Mouse (Mus musculus) spleen, postnatal 4 days (tissue): ENCODE results near the gene Rpn1.
A peak's percentile ranks its signal among the peaks of the same experiment; 100 is the strongest.
"Not testable (repeated sequence)": the region's sequence is repeated elsewhere in the genome, so short reads cannot be mapped to it uniquely, and the experiment has no call there.

Experiments used
- DNase-seq, 2 experiments: peaks; one replicate each; pipeline ENCODE4 v3.0.0; 2022; ENCODE audit warnings: low spot score in 2 of 2

The Rpn1 gene

DNA sequence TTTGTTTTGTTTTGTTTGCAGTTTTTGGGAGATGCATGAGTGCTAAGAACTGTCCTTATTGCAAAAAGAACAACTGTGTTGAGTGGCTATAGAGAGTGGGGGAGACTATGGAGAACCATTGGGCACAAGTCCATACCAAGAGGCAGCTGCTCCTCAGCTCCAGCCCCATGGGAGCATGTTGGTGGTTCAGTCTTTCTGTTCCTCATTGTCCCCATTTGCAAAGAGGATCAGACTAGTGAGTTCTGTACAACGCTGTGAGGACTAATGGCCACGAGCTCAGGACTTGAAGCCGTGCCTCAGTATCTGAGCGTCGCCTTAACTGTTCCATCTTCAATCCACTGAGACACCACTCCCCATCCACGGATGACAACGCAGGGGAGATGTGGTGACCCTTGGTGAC lies 36.5 kb downstream of the Rpn1 start:
- DNase-seq, result no peak

DNA sequence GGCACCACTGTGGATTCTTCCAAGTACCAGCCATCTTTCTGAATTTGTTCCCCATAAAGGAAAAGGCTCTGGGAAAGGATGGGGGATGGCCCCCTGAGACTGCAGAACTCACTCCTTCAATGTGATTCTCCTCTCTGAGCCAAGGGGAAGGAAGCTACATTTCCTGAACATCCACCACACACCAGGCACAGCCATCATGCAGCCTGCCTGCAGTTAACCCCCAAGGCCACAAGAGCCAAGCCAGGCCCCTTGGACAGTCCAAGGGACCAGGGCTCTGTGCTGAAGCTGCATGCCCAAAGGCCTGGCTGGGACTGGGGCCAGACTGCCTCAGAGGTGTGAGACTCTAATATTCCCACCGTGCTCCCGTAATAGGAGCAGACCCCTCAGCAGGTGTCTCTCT lies 37.5 kb downstream of the Rpn1 start:
- DNase-seq, result no peak

DNA sequence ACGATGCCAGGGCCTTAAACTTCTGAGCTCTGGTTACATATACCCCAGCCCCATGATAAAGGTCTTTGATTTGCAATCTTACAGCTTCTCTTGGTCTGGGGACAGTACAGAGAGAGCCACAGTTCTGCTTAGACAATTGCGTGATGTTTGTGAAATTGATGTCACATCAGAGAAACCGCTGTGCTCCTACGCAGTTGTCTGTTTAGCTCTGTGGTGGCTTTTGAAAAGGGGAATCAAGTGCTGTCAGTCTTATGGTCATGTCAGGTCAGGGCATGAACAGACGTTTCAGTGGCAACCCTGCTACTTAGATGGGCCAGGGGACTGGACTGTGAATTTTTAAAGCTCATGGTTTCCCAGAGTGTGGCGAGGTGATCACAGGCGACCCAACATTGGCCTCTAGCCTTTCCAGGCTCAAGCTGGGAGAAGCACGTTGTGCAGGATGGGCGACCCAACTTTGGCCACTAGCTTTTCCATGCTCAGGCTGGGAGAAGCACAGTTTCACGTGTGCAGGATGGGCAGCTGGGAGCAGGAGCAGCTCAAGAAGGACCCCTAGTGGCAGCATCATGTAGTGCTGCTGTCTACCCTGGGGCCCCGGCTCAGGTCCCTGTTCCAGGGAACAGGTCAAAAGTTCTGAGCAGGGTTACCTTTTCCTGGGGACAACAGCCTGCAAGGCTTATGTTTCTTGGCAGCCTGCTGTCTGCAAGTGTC lies 39.0 kb downstream of the Rpn1 start:
- DNase-seq, result peak; percentile 47 to 80

DNA sequence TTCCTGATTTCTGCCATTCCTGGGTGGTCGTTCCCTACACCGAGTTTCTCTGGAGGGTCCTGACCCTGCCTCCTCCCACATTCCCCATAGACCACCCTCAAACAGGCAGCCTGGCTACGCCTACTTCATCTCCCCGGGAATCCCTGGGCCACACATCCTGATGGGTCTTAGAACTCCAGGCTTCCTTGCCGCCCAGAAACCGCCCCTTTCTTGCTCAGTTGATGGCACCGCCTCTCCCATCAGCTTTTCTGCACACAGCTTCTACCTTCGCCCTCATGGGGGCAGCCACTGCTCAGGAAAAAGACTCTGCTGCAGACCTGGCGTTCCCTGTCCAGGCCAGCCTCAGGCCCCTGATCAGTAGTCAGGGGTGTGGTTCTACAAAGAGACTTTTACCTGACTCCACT lies 39.6 kb downstream of the Rpn1 start:
- peak; percentile 50 to 73 for DNase-seq

DNA sequence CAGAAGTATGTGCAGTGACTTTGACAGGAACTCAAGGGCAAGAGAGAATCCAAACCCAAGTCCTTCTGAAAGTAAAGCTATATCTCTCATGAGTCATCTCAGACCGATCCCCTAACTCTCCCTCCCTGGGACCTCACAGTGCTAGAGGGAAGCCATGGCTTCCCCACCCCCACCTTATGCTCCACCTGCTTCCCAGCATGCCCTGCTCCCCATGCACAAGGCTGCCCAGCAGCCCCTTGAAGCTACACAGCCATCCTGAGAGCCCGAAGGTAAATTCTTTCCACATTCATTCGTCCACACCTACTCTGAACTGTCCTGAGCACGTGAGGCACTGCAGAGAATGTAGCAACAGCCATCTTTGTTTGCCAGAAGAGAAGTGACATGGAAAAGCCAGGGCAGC lies 40.3 kb downstream of the Rpn1 start:
- no peak for DNase-seq

DNA sequence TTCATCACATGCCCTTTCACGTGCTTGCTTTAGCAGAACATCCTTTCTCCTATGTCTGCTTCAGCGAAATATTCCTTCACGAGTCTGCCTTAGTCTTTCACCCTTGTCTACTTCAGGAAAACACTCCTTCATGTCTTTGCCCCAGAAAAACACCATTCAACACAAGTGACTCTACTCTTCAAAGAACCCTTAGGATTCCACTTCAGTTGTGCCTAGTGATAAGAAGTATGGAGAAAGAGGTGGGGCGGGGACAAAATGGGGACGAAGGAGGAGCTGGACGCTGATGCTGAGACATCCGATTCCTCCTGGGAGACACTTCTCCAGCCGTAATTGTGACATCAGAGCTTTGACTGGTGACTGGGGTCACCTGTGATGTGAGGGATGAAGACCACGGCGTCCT lies 41.5 kb downstream of the Rpn1 start:
- not testable (repeated sequence) for DNase-seq

DNA sequence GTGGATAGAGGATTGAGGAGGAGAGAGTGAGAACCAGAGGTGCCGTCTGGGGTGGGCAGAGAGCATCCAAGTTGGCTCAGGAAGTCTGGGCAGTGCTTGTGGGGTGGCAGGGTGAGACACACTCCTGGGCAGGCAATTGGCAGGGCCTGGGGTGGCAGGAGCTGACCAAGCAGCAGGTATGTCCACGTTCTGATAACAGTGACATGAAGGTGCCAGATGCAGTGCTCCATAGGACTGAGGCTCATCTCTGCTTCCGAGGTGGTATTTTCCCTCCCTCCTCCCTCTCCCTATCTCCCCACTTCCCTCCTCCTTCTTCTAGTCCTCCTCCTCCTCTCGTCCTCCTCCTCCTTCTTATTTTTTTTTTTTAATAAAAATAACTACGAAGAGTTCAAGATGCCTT lies 47.2 kb downstream of the Rpn1 start:
- no peak for DNase-seq

DNA sequence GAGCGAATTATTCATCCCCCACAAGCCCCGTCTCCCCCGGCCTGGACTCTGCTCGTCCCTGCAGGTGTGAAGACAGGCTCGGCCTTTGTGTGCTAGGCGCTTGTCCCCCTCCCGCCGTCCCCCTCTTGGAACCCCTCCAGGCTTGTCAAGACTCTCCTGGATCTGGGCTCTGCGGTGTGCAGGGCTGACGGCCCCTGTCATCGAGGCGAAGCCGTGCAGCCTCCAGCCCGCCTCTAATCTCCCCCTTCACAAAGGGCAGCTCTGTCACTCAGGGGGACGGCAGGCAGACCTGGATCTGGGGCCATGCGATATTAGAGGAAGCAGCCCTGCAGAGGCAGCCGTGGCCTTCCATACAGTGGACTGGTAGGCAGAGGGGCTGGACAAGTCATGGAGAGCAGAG lies 47.8 kb downstream of the Rpn1 start:
- DNase-seq, result no peak

DNA sequence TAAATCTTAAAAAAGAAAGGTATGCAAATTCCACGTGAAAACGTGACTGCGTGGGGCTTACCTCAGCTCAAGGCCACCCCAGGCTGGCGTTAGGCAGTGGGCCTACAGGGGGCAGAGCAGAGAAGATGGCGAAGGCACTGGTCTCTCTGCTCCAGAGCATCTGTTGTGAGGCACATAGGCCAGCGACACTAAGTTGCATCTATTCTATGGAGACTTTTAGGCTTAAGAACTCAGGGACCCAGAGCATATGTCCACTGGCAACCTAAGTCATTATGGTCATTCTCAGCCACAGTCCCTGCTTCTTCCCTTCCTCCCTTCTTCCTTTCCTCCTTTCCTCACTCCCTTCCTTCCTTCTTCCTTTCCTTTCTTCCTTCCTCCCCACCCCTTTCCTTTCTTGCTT lies 48.8 kb downstream of the Rpn1 start:
- no peak for DNase-seq

DNA sequence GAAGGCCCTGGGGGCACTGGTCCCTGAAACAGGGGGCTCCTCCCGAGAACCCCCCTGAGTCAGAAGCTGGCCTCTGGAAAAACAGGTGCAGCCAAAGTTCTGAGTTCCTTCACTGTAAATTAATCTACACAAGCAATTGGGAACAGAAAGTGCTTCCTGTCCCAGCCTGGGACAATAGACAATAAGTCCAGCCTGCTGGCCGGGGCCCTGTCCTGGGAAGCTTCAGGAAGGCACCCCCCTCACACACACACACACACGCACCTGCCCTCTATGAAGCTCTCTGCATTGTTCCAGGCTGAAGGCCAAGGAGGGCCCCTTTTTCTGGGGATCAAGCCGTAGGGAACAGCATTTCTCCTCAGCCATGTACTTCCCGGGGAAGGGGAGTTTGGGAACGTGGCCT lies 49.6 kb downstream of the Rpn1 start:
- no peak for DNase-seq

DNA sequence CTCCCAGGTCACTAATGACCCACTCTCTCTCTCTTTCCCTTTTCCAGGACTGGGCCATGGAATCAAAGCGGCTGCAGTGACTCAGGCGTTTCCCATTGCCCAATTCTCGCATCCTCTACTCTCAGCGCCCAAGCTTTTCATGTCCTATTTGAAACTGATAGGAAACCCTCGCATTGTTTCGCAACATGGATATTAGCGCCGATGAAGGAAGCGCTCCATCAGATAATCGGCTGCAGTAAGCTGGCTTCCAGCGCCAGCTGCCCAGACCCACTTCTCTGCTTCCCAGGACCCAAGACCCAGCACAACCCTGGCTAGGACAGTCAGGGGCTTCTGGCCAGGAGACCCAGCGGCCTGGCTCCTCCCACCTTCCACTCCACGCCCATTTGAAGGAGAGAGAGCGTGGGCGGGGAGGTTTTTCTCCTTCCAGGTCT lies 51.9 kb downstream of the Rpn1 start:
- no peak for DNase-seq

DNA sequence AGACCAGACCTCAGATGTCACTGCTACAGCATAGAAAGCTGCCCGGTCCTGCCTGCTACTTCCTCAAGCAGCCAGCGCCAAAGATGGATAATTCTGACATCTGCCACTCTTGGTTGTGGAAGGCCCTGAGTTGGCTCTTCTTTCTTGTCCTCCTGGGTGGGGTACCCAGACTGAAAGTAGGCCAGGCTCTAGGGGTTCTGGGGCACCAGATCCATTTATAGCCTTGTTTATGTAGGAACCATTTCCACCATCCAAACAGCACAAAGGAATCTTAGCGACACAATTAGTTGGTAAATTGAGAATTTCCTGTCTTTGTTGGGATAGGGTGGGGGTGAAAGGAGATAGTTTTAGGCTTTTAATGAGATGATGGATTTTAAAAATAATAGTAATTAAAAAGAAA lies 54.2 kb downstream of the Rpn1 start:
- DNase-seq, result no peak

DNA sequence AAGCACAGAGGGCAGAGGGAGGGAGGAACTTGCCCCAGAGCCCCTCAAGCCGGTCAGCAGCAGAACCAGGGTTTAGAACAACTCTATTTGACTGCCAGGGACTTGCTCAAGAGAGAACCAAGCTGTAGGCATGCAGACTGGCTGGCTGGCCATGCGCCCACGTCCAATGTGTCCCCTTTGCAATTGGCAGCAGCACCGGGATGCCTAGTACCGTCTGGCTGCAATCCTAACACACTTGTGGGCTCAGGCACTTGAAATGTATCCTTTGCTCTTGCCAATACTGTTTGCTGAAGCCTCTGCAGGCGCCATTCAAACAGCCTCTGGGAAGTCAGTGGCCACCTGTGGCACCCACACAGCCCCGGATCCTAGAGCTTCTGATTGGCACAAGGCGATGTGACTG lies 56.0 kb downstream of the Rpn1 start:
- no peak for DNase-seq

DNA sequence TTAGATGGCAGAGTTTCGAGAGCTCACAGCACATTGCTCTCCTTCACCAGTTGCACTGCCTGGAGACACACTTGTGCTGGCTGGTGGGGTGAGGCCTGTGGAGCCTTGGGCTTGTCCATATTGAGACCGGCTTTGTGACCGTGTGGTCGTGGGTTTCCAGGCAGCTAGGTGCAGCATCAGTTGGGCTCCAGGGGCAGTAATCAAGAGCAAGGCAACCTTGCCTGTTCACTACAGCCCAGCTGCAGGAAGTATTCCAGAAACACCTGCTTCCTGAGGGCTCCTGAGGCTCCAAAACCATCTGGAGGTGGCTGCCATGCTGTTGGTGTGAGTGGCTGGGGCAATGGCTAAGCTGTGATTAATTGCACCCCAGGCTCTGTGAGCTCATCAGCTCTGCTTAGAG lies 61.5 kb downstream of the Rpn1 start:
- no peak for DNase-seq

DNA sequence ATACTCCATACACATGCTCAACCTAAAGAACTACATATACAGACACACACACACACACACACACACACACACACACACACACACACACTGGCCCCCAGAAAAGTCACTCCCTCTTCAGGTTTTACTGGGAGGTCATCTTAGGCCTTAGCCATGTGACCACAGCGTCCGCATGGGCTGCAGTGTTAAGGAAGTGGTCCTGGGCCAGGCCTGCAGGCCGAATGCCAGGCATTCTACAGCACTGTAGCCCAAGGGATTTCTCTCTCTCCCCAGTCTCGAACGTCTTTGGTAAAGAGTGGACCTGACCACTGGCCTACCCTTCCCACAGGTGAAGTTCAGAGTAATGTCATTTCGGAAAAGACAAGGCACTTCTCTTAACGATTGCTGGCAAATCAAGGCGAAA lies 62.3 kb downstream of the Rpn1 start:
- DNase-seq, result no peak

DNA sequence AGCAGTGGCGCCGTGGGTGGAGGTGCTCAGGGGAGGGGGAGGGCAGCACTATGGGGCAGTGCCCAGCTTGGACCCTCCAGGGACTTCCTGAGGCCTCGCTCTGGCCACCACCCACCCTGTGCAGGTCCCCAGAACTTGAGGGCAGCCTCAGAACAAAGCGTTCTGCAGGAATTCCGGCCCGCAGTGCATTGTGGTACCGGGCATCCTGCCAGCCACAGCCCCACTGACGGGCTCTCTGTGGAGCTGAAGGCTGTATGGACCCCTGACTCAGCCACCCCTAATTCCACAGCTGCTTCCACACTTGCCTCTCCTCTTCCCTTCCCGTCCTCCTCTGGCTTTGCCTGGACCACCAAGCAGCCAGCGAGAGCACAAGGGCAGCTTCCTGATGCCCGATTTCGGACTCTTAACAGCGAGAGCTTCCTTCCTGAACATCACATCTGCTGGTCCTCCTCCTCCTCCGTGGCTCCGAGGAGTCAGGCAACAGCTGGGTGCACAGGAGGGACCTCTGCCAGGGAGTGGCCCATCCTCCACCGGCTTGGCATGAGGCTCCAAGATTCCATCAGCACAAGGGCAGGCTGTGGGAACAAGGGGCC lies 63.2 kb downstream of the Rpn1 start:
- no peak for DNase-seq

DNA sequence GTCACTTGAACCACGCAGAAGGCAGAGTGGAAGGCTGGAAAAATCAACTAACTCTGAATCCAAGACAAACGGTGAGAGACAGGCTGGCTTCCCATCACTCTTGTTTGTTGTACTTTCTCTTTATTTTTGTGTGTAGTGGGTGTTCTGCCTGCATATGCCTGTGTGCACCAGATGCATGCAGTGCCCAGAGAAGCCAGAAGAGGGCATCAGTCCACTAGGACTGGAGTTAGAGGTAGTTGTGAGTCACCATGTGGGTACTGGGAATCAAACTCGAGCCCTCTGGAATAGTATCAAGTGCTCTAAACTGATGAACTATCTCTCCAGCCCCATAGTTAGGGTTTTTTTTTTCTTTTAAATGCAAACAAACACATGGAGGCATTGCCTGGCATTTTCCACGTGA lies 67.1 kb downstream of the Rpn1 start:
- no peak for DNase-seq

DNA sequence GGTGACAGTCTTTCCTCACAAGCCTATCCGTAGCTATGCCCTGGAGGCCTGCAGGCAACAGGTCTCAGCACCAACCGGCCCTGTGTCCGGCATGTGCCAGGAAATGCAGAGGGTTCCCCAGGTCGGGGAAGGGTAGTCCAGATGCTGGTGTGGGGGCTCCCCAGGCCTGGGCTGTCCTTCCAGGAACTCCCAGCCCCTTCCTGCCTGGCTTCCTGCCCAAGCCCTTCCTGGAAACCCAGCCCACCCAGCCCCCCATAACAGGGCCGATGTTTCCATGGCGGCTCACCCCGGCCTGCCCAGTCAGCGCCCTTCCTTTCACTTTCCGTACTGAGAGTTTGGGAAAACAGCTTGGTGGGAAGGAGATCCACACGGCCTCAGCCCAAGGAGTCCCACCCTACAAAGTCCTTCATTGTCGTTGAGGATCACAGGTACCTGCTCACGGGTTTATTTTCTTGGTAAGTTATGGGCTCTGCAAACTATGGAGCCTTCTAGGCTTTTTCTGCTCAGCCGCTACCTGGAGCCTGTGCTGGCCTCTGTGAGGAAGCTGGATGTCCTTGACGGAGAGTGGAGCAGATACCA lies 67.9 kb downstream of the Rpn1 start:
- peak in 1 of 2 experiments; percentile 22 for DNase-seq

DNA sequence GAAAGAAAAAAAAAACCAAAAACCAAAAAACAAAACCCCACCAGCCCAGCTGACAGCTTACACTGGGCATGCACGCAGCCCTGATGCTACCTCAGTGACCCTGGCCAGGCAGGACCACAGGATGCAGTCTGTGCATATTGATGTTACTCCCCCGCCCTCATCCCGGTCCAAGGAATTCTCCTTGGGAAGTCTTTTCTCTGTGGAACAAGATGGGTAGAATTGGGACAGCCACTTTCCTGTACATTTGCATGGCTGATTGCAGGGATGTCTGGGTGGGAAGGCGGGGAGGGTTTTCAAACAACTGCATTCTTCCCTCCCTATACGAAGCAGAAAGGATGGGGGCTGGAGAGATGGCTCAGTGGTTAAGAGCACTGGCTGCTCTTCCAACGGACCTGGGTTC lies 68.7 kb downstream of the Rpn1 start:
- no peak for DNase-seq
